Mouse (Mus musculus): ENCODE data around the gene Kndc1. TPM values are rescaled to one million over a fixed set of nuclear protein-coding genes. Genes with fewer than 3 reads are reported as not detected.

Kndc1 gene
- total RNA-seq, 2 experiments from 2014 or later, result not detected

- no peak for DNase-seq (ENCODE audit: low spot score)
Measured at GRCm38 (mm10) chr7:139982058-139982457, 87.6 kb downstream of the Kndc1 start.

DNA sequence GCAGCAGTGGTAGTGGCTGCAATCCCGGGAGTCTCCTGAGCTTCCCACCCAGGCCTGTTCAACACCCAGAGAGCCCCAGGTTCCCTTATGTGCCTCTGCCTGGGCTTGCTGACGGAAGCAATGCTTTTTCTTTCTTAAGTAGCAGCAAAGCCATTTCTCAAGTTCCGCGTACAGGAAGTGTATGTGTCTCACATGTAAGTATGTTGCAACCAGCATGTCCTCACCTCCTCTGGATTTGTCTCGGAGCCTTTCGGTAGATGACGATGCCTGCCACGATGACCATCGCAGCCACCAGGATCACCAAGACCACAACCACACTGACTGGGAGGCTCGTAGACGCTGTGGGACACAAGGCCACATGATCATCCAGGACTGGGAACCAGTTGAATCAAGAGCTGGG lies 90.0 kb downstream of the Kndc1 start:
- no peak for DNase-seq (ENCODE audit: low spot score)

DNA sequence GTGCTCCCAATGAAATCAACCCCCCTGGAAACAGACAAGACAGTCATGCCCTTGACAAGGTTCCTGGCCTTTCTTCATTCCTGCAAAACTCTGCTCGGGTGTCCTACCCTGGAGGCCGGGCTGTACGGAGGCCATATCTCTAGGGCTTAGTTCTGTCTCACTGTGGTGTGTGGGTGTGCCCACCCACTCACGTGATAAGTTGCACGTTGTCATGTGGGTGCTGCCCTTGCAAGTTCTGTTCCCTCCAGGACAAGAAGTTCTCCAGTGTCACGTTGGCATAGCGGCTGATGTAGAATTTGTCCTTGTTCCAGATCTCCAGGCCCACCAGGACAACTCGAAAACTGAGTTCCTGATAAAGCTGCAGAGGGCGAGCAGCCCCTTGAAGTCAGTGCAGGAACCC lies 93.8 kb downstream of the Kndc1 start:
- no peak for DNase-seq (ENCODE audit: low spot score)

- no peak for DNase-seq (ENCODE audit: low spot score)
Measured at GRCm38 (mm10) chr7:139990864-139991394, 96.4 kb downstream of the Kndc1 start.

Small RNAs within 50 kb of the gene (microRNA-seq; reads per million reads assigned to microRNA genes)
- not detected for gene Mir202
- not detected for gene Mir7062
- not detected for gene mmu-mir-7686

Other genes with a start within 250 kb of the Kndc1 start
- not detected for gene Cfap46, start 210.9 kb upstream of the Kndc1 start, total RNA-seq (2021)
- not detected for gene Adgra1, start 60.5 kb upstream of the Kndc1 start, total RNA-seq (2021)
- not detected for gene Utf1, start 49.1 kb downstream of the Kndc1 start, total RNA-seq (2021)
- not detected for gene 6430531B16Rik, start 84.1 kb downstream of the Kndc1 start, total RNA-seq (2021)
- under 1 TPM; 0.30 to 0.47 TPM for gene Adam8, start 97.9 kb downstream of the Kndc1 start, total RNA-seq (2021)
- 1 to 10 TPM; 8.3 to 8.6 TPM for gene Zfp511, start 141.7 kb downstream of the Kndc1 start, total RNA-seq (2021)
- gene Tubgcp2, start 142.0 kb downstream of the Kndc1 start, total RNA-seq (2021), result 10 to 100 TPM; 23.2 to 23.6 TPM
- gene Msx3, start 154.4 kb downstream of the Kndc1 start, total RNA-seq (2021), result not detected
- gene Caly, start 187.9 kb downstream of the Kndc1 start, total RNA-seq (2021), result under 1 TPM; 0.52 to 0.53 TPM
- gene Prap1, start 198.7 kb downstream of the Kndc1 start, total RNA-seq (2021), result not detected
- 10 to 100 TPM; 37.3 to 44.0 TPM for gene Fuom, start 207.7 kb downstream of the Kndc1 start, total RNA-seq (2021)
- 1 to 10 TPM; 3.2 to 4.0 TPM for gene Paox, start 221.1 kb downstream of the Kndc1 start, total RNA-seq (2021)
- gene Echs1, start 221.8 kb downstream of the Kndc1 start, total RNA-seq (2021), result 100 to 1,000 TPM; 138 to 150 TPM
- 10 to 100 TPM; 27.8 to 30.9 TPM for gene Mtg1, start 242.9 kb downstream of the Kndc1 start, total RNA-seq (2021)

Measured in gastrocnemius, adult 18-20 months (tissue).